Comparison of ENCODE assay signal across 8 mouse cellular contexts in the genomic region with DNA sequence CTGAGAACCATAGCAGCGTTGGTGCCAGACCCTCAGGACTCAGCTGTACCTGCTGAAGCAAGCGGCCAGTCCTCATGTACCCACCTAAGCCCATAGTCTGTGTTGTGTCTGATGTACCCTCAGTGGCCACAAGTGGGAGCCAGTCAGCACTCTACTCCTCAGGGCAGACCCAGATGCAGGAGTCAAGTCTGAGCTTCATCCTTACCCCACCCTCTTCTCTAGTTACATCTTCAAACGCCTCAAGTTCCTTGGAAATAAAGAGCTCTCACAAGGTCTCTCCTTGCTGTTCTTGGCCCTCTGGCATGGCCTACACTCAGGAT. TPM values are rescaled to one million over a fixed set of nuclear protein-coding genes. Genes with fewer than 3 reads are reported as not detected.
DNase-seq lines count a peak whose midpoint lies in the region; ATAC-seq and TF ChIP-seq lines count a peak whose summit lies in the region.

No protein-coding gene starts in this region.

- H3K4me1 ChIP-seq in limb, embryonic 14.5 days (ENCODE audit: control insufficient read depth, insufficient read depth, low read length), result no peaks in the 10 kb centered on the region
- H3K4me1 ChIP-seq in midbrain, embryonic 16.5 days (ENCODE audit: control insufficient read depth, insufficient read depth, low read length), result no peaks in the 10 kb centered on the region

- H3K4me2 ChIP-seq in limb, embryonic 14.5 days (replicated peaks; ENCODE audit: low read depth, low read length, severe bottlenecking), result no peak overlapping the region
- no peak overlapping the region for H3K4me2 ChIP-seq in midbrain, embryonic 16.5 days (ENCODE audit: low read length)

- no peaks in the 10 kb centered on the region for H3K9me3 ChIP-seq in limb, embryonic 14.5 days (ENCODE audit: control insufficient read depth, low read length)
- H3K9me3 ChIP-seq in midbrain, embryonic 16.5 days (replicated peaks; ENCODE audit: control insufficient read depth, low read length, poor library complexity, severe bottlenecking), result no peaks in the 10 kb centered on the region

- no peak overlapping the region for H3K9ac ChIP-seq in limb, embryonic 14.5 days (ENCODE audit: low read depth, low read length, severe bottlenecking)
- no peak overlapping the region for H3K9ac ChIP-seq in midbrain, embryonic 16.5 days (ENCODE audit: low read depth, low read length)

- H3K27me3 ChIP-seq in limb, embryonic 14.5 days (ENCODE audit: control insufficient read depth, insufficient read depth, low read length), result no peaks in the 10 kb centered on the region
- no peaks in the 10 kb centered on the region for H3K27me3 ChIP-seq in midbrain, embryonic 16.5 days (ENCODE audit: control insufficient read depth, insufficient read depth, low read depth, low read length)
- no peaks in the 10 kb centered on the region for H3K27me3 ChIP-seq in splenic B cell, adult 2 months (ENCODE audit: control insufficient read depth, insufficient read depth, low read length, poor library complexity, severe bottlenecking)

- H3K36me3 ChIP-seq in limb, embryonic 14.5 days (ENCODE audit: control insufficient read depth, insufficient read depth, low read length), result peaks cover 74% of the 10 kb centered on the region
- peaks cover 14% of the 10 kb centered on the region for H3K36me3 ChIP-seq in midbrain, embryonic 16.5 days (ENCODE audit: control insufficient read depth, insufficient read depth, low read length)
- peaks cover 17% of the 10 kb centered on the region for H3K36me3 ChIP-seq in splenic B cell, adult 2 months (ENCODE audit: control insufficient read depth, insufficient read depth, low read length, poor library complexity, severe bottlenecking)

- 56% methylated on average over 3 of the region's 3 CpGs for WGBS in limb, embryonic 14.5 days
- WGBS in midbrain, embryonic 16.5 days, result 53% methylated on average over 3 of the region's 3 CpGs

- peak; percentile 66 for DNase-seq in ovary, postnatal 36 days (ENCODE audit: low spot score)
- no peak for DNase-seq in ovary, adult 18-20 months (ENCODE audit: low spot score)
- DNase-seq in gastrocnemius, postnatal 10 days, result peak; percentile 67
- peak; percentile 64 for DNase-seq in kidney, adult 11 months
- peak; percentile 63 for DNase-seq in limb, embryonic 14.5 days (ENCODE audit: low spot score)
- DNase-seq in splenic B cell, adult 2 months (ENCODE audit: low read depth, low spot score), result peak; percentile 86

- H3K4me3 ChIP-seq in limb, embryonic 14.5 days (replicated peaks; ENCODE audit: low read length), result no peak overlapping the region
- H3K4me3 ChIP-seq in midbrain, embryonic 16.5 days (ENCODE audit: low read depth, low read length), result no peak overlapping the region

- ATAC-seq in common myeloid progenitor, adult 5-6 weeks (replicated peaks; ENCODE audit: low read depth, poor library complexity, severe bottlenecking), result peak; percentile 90
- ATAC-seq in limb, embryonic 14.5 days (ENCODE audit: low FRiP score, low read depth), result peak; percentile 53; the same call in 1 of the 2 replicates
- peak; percentile 39 for ATAC-seq in midbrain, embryonic 16.5 days

- H3K27ac ChIP-seq in limb, embryonic 14.5 days (replicated peaks; ENCODE audit: low read depth, low read length), result no peak overlapping the region
- H3K27ac ChIP-seq in midbrain, embryonic 16.5 days (ENCODE audit: low read length), result no peak overlapping the region

- no peak for TF ChIP-seq POLR2A in limb, embryonic 14.5 days (IDR thresholded peaks at IDR 0.05; ENCODE audit: borderline replicate concordance, extremely low read depth, insufficient read depth, insufficient read length)

RNA-seq across cellular contexts. Expression of gene Emg1, which starts 9.2 kb away (rescaled TPM):
- 222 and 280 TPM in 2 replicates for total RNA-seq in common myeloid progenitor, adult 5-6 weeks (2017)
- 10 to 100 TPM; 61.0 to 62.5 TPM for total RNA-seq in gastrocnemius, postnatal 10 days (2021)
- 135 and 148 TPM in 2 replicates for polyA plus RNA-seq in limb, embryonic 14.5 days (2012; rRNA removed)
- polyA plus RNA-seq in limb, embryonic 14.5 days (2014; fragmentation: Nextera tagmentation; extraction: Ambion mirVana), result 179 and 185 TPM in 2 replicates
- polyA plus RNA-seq in midbrain, embryonic 16.5 days (2015; fragmentation: Nextera tagmentation; extraction: Ambion mirVana), result 95.3 and 101 TPM in 2 replicates

RNA-seq across cellular contexts. Expression of gene Phb2, which starts 9.4 kb away (rescaled TPM):
- 402 and 404 TPM in 2 replicates for total RNA-seq in common myeloid progenitor, adult 5-6 weeks (2017)
- total RNA-seq in gastrocnemius, postnatal 10 days (2021), result 100 to 1,000 TPM; 205 to 206 TPM
- 203 and 205 TPM in 2 replicates for polyA plus RNA-seq in limb, embryonic 14.5 days (2012; rRNA removed)
- polyA plus RNA-seq in limb, embryonic 14.5 days (2014; fragmentation: Nextera tagmentation; extraction: Ambion mirVana), result 295 and 296 TPM in 2 replicates
- 240 and 245 TPM in 2 replicates for polyA plus RNA-seq in midbrain, embryonic 16.5 days (2015; fragmentation: Nextera tagmentation; extraction: Ambion mirVana)

RNA-seq across cellular contexts. Expression of gene Ptpn6, which starts 35.8 kb away (rescaled TPM):
- 235 and 315 TPM in 2 replicates for total RNA-seq in common myeloid progenitor, adult 5-6 weeks (2017)
- 1 to 10 TPM; 1.8 to 3.8 TPM for total RNA-seq in gastrocnemius, postnatal 10 days (2021)
- 9.4 and 9.6 TPM in 2 replicates for polyA plus RNA-seq in limb, embryonic 14.5 days (2012; rRNA removed)
- 13.9 and 14.2 TPM in 2 replicates for polyA plus RNA-seq in limb, embryonic 14.5 days (2014; fragmentation: Nextera tagmentation; extraction: Ambion mirVana)
- 2.4 and 4.0 TPM in 2 replicates for polyA plus RNA-seq in midbrain, embryonic 16.5 days (2015; fragmentation: Nextera tagmentation; extraction: Ambion mirVana)

RNA-seq across cellular contexts. Expression of gene Grcc10, which starts 38.4 kb away (rescaled TPM):
- 112 and 129 TPM in 2 replicates for total RNA-seq in common myeloid progenitor, adult 5-6 weeks (2017)
- total RNA-seq in gastrocnemius, postnatal 10 days (2021), result 100 to 1,000 TPM; 213 to 226 TPM
- polyA plus RNA-seq in limb, embryonic 14.5 days (2012; rRNA removed), result 285 and 290 TPM in 2 replicates
- 438 and 458 TPM in 2 replicates for polyA plus RNA-seq in limb, embryonic 14.5 days (2014; fragmentation: Nextera tagmentation; extraction: Ambion mirVana)
- polyA plus RNA-seq in midbrain, embryonic 16.5 days (2015; fragmentation: Nextera tagmentation; extraction: Ambion mirVana), result 665 and 679 TPM in 2 replicates

RNA-seq across cellular contexts. Expression of gene Lpcat3, which starts 39.9 kb away (rescaled TPM):
- total RNA-seq in common myeloid progenitor, adult 5-6 weeks (2017), result 31.5 and 34.1 TPM in 2 replicates
- total RNA-seq in gastrocnemius, postnatal 10 days (2021), result 10 to 100 TPM; 28.2 to 41.3 TPM
- polyA plus RNA-seq in limb, embryonic 14.5 days (2012; rRNA removed), result 80.8 and 101 TPM in 2 replicates
- 49.3 and 51.7 TPM in 2 replicates for polyA plus RNA-seq in limb, embryonic 14.5 days (2014; fragmentation: Nextera tagmentation; extraction: Ambion mirVana)
- 40.5 and 43.8 TPM in 2 replicates for polyA plus RNA-seq in midbrain, embryonic 16.5 days (2015; fragmentation: Nextera tagmentation; extraction: Ambion mirVana)

Comparison
In these comparisons a context has a peak if more than half of its experiments do, and no peak if none do; other contexts are left out.
1. ATAC-seq: peak in every context shown above with its lines; median percentile 90 in common myeloid progenitor, adult 5-6 weeks; 53 in limb, embryonic 14.5 days; 39 in midbrain, embryonic 16.5 days.
2. RNA of gene Ptpn6, which starts 35.8 kb away (total RNA-seq): 235 to 315 TPM in common myeloid progenitor, adult 5-6 weeks; 1.8 to 3.8 TPM in gastrocnemius, postnatal 10 days; every median in the first group is over 10 times any median in the second.